Mouse (Mus musculus): ENCODE data around the gene Pcgf2. TPM values are rescaled to one million over a fixed set of nuclear protein-coding genes. Genes with fewer than 3 reads are reported as not detected.
"Not testable (repeated sequence)": the region's sequence is repeated elsewhere in the genome, so short reads cannot be mapped to it uniquely, and the experiment has no call there.

Gene Pcgf2
- polyA plus RNA-seq, 1 experiment from 2014 or later: 18.6 TPM

DNA sequence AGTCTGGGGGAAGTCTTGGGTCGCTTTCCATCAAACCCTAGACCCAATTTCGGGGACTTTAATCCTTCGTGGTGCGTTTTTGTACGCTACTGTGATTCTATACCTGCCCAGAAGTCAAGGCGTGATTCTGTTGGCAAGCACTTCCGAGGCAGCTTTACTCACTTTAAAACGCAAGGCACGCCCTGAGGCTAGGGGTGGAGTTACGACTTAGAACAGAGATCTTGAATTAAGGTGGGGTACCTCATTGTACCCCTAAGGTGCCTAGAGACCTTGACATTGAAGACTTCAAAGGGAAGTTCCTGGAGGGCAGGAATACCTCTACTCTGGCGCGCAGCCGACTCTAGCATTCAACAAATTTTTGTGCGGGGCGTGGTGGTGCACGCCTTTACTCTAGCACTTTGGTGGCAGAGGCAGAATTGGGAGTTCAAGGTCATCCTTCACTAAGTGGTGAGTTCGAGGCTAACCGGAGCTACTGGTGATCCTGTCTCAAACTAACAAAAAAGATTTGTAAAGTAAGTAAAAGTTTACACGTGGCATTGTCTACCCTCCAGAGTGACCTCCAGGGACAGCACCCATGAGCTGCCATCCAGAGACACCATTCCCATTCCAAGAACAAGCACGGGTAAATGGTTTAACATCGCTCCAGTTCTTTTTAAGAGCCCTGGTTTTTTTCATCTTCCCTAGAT is 37.9 kb downstream of the Pcgf2 start:
- Histone ChIP-seq H3K4me1 (peaks cover 67% of the 10 kb centered on the region), H3K9me3 (replicated peaks) (no peaks in the 10 kb centered on the region; the same call in 1 of the 2 replicates), H3K4me3 (peak overlapping the region; percentile 95), H3K27me3 (ENCODE audit: low read depth, poor library complexity, severe bottlenecking) (peaks cover 40% of the 10 kb centered on the region), H3K27ac (replicated peaks) (peak overlapping the region; percentile 95), H3K36me3 (peaks cover 27% of the 10 kb centered on the region)
- DNase-seq (ENCODE audit: low spot score): peak; percentile 43
- under 1% methylated on average over 21 of the region's 21 CpGs for WGBS

DNA sequence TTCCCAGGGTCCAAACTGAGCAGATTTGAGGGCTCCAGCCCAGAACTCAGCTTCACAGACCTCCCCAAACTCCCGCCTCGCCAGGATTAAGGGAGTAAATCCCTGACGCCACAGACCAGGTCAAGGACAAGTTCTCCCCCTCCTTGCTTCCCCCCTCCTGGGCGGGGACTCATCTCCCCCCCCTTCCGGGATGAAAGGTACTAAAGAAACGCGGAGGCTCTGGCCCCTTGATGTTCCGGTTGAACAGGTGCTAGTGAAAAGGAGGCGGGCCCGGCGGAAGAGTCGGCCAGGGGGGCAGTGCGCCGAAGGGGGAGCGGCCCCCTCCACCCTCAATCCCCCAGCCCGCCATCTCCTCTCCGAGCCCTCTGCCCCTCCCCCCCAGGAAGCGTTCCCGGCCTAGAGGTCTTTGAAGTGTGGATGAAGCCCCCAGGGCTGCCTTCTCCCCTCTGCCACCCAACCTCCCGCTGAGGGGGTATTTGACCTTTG is 38.6 kb downstream of the Pcgf2 start:
- Histone ChIP-seq H3K36me3 (peaks cover 20% of the 10 kb centered on the region), H3K27ac (replicated peaks) (peak overlapping the region; percentile 95), H3K4me3 (peak overlapping the region; percentile 95), H3K9me3 (replicated peaks) (no peaks in the 10 kb centered on the region; the same call in 1 of the 2 replicates), H3K27me3 (ENCODE audit: low read depth, poor library complexity, severe bottlenecking) (peaks cover 40% of the 10 kb centered on the region), H3K4me1 (peaks cover 65% of the 10 kb centered on the region)
- peak; percentile 82 for DNase-seq (ENCODE audit: low spot score)
- 0% methylated on average over 20 of the region's 20 CpGs for WGBS

DNA sequence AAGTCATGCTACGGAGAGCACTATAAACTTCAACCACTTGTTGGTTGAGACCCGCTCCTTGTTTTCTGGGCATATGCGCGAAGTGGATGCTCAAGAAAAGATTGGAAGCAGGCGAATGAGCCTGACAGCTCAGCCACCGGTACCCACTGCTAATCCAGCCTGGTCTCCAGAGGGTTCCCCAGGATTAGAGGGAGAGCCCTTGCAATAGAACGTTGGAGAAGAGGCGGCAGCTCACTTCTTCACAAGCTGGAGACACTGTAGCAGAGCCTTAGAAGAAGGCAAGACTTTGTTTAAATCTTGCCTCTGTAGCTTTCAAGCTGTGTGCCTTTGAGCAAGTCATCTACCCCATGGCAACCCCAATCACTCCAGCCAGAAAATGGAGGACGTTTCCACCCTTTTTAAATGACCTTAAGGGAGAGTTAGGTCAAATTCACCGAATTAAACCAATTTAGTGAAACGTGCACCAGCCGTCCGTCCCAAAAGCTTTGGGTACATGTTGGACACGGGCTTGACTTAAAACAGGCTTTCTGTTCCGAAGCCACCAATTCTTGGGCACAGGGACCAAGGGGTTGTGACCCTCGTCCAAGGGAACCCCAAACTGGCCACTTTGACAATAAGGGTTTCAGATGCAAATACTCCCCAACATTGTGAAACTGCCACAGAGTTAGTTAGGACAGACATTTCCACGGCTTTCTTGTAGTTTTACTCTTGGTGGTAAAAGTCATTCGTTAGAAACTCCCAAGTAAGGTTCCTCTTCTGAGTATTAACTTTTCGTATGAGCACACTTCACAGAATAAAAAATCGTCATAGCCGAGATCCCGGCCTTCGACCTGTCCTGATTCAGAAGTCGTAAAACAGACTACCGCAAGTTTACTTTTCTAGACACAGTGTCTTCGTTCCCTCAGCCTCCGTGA is 39.3 kb downstream of the Pcgf2 start:
- Histone ChIP-seq H3K4me1 (peaks cover 68% of the 10 kb centered on the region), H3K4me3 (peak overlapping the region; percentile 95), H3K27ac (replicated peaks) (peak overlapping the region; percentile 95), H3K9me3 (replicated peaks) (no peaks in the 10 kb centered on the region; the same call in 1 of the 2 replicates), H3K36me3 (peaks cover 13% of the 10 kb centered on the region), H3K27me3 (ENCODE audit: low read depth, poor library complexity, severe bottlenecking) (peaks cover 40% of the 10 kb centered on the region)
- DNase-seq (ENCODE audit: low spot score): no peak
- 2% methylated on average over 27 of the region's 27 CpGs for WGBS

DNA sequence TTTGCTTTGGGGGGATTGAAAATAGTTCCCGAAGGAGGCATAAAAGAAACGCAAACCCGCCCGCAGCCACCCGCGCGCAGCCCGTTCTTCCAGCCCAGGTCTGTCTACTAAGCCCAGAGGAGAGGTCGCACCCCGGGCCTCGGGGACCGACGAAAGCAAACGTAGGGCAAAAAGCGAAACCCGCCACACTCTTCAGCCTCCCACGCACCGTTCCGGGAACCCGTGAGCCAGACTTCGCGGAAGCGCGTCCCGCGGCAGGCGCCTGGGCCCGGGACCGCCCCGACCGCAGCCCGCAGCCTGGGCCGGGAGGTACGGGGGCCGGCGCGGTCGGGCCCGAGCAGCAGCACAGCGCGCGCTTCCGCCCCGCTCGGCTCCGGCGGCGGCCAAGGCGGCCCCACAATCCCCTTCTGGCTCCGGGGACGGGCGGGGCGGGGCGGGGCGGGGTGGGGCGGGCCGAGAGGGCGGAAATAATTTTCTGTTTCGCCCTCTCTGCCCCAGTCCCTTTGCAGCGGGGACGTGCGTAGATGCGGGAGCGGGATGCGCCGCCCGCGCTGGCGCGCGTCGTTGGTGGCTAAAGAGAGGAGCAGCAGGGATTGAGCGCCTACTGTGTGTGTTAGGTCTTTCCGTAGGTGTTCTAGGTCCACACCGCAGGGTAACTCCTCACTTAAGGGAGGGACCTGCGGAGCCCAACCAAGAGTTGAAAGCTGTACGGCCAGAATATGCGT is 40.1 kb downstream of the Pcgf2 start:
- peak; percentile 84 for DNase-seq (ENCODE audit: low spot score)
- Histone ChIP-seq H3K27ac (replicated peaks) (peak overlapping the region; percentile 95), H3K27me3 (ENCODE audit: low read depth, poor library complexity, severe bottlenecking) (peaks cover 40% of the 10 kb centered on the region), H3K9me3 (replicated peaks) (no peaks in the 10 kb centered on the region), H3K36me3 (peaks cover 5% of the 10 kb centered on the region), H3K4me3 (peak overlapping the region; percentile 95), H3K4me1 (peaks cover 64% of the 10 kb centered on the region)
- WGBS: under 1% methylated on average over 78 of the region's 78 CpGs

DNA sequence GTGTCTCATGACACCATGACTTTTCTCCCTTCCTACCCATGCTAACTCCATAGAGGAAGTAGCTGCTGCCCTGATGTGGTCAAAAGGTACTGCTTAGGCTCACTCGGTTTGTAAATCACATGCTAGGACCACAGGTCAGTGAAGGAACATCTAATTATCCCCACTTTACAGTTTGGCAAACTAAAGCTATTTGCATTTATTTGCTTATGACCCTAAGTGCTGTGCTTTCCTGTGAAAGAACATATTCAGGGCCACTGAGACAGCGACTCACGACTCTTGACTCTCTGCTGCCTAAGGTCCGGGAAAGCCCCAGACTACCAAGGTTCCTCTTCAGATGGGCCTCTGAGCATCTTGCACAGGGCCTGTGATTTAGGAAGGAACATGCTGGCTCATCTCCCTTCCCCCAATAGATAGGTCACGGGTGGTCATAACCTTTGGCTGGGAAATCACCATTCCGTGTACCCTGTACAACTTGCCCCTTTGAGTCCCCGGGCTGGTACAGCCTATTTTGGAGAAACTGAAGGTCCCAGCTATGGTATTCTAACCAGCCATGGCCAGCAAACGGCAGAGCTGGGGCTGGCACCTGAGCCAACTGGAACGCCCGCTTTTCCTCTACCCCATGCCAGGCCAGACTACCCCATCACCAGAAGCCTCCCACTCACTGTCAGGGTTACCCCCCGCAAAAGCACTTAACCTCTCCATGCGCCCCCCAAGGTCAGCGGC is 40.9 kb downstream of the Pcgf2 start:
- Histone ChIP-seq H3K4me3 (peak overlapping the region; percentile 95), H3K27me3 (ENCODE audit: low read depth, poor library complexity, severe bottlenecking) (peaks cover 40% of the 10 kb centered on the region), H3K36me3 (no peaks in the 10 kb centered on the region), H3K9me3 (replicated peaks) (no peaks in the 10 kb centered on the region), H3K4me1 (peaks cover 57% of the 10 kb centered on the region), H3K27ac (replicated peaks) (peak overlapping the region; percentile 95)
- WGBS: 11% methylated on average over 13 of the region's 13 CpGs
- DNase-seq (ENCODE audit: low spot score): no peak

DNA sequence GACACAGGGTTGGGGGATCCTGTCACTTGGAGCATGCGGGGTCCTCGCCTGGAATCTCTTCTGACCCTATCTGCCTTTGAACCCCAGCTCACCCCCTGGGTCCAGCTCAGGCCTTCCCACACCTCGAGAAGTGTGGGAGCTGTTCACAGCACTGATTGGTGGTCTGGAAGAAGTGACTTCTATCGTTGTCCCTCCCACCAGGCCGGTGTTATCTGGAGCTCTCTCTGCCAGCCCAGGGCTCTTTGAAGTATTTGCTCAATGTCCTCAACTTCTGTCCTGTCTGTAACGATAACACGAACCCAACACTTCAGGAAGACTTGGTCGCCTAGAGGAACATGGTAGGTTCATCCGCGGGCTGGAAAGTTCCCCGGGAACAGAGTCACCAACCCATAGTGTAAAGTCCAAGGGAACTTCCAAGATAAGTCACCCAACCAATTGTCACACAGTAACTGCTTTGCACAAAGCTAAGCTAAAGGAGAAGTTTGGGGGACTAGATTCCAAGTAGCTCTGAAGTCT is 41.5 kb downstream of the Pcgf2 start:
- DNase-seq (ENCODE audit: low spot score): no peak
- peak overlapping the region; percentile 95 for H3K4me3 ChIP-seq

DNA sequence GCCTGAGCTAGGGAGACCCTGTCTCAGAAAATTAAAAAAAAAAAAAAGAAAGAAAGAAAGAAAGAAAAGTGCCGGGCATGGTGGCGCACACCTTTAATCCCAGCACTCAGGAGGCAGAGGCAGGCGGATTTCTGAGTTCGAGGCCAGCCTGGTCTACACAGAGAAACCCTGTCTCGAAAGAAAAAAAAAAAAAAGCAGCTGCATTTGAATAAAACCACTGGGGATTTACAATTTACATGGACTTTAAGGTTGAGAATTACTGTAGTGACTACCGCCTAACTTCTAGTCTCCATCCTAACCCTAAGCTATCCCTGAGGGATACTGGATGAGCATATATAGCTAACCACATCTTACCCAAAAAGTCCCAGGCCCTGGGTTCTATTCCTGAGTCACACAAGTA is 42.3 kb downstream of the Pcgf2 start:
- H3K4me1 ChIP-seq: peaks cover 47% of the 10 kb centered on the region
- not testable (repeated sequence) for H3K36me3 ChIP-seq; DNase-seq (ENCODE audit: low spot score); H3K9me3 ChIP-seq (replicated peaks); H3K4me3 ChIP-seq; H3K27ac ChIP-seq (replicated peaks)
- WGBS: 87% methylated on average over 6 of the region's 6 CpGs
- peaks cover 40% of the 10 kb centered on the region for H3K27me3 ChIP-seq (ENCODE audit: low read depth, poor library complexity, severe bottlenecking)

More for the DNA sequence above, 41.5 kb downstream of the Pcgf2 start:
- Histone ChIP-seq H3K36me3 (no peaks in the 10 kb centered on the region), H3K9me3 (replicated peaks) (no peaks in the 10 kb centered on the region), H3K27me3 (ENCODE audit: low read depth, poor library complexity, severe bottlenecking) (peaks cover 40% of the 10 kb centered on the region), H3K4me1 (peaks cover 50% of the 10 kb centered on the region), H3K27ac (replicated peaks) (no peak overlapping the region)
- 68% methylated on average over 11 of the region's 11 CpGs for WGBS

DNA sequence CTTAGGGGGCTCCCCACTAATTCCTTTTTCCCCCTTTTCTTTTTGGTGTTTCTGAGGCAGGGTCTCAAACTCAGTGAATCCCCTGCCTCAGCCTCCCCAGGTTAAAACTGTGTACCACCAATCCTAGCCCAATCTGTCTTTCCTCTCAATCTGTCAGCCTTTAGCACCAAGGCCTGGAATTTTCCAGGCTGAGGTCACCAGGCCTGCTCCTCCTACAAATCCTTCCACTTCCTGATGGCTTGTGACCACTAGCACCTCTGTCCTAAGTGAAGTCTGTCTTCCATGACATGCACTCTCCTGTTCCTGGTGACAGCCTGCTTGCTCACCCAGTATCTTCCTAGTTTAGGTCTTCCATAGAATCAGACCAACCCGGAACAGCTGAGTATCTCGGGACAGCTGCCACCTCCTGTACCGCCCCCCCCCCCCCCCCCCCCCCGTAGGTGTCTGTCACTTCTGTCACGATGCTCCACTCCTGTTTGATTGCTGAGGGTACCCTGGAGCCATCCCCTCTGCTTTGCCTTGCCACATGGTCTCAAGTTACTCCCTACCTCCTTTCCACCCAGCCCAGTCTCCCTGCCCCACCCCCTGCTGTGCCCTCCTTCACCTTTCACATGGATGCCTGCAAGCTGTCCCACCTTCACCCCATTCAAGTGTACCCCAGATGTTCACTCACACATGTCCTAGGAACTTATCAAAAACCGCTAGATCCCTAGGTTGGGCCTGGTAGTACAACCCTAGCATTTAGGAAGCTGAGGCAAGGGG is 42.9 kb downstream of the Pcgf2 start:
- Histone ChIP-seq H3K27ac (replicated peaks) (no peak overlapping the region), H3K9me3 (replicated peaks) (no peaks in the 10 kb centered on the region; the same call in 1 of the 2 replicates), H3K4me1 (peaks cover 42% of the 10 kb centered on the region), H3K27me3 (ENCODE audit: low read depth, poor library complexity, severe bottlenecking) (peaks cover 37% of the 10 kb centered on the region), H3K36me3 (no peaks in the 10 kb centered on the region), H3K4me3 (no peak overlapping the region)
- no peak for DNase-seq (ENCODE audit: low spot score)
- WGBS: 59% methylated on average over 5 of the region's 6 CpGs

DNA sequence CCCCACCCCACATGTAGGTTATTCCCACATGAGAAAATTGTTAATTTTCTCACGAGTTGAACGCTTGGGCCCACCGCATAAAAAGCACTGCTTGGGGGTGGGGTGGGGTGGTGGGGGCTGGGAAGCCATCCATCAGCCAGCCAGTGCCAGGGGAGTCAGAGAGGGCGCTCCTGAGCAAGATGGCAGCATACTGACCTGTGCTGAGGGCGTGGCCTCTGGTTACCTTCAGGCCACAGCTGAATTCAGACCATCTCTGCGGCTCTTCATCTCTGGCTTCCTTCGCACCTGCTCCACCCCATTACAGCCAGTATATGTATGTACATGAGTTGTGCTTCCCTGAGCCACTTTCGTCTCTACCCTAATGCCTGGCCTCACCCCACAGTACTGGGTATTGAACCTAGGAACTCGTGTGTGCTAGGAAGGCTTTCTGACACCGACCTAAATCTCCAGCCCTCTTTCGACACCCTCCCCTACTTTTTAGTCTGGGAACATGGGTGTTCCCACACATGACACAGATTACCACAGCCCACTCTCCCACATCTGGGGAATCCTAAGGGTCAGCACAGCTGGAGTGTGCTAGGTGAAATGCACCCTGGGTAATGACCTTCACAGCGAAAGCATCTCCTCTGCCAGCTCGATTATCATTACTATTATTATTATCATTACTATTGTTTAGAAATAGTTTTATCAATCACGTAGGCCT is 43.9 kb downstream of the Pcgf2 start:
- no peak overlapping the region for H3K27ac ChIP-seq (replicated peaks)
- H3K27me3 ChIP-seq (ENCODE audit: low read depth, poor library complexity, severe bottlenecking): peaks cover 28% of the 10 kb centered on the region
- no peak for DNase-seq (ENCODE audit: low spot score)
- WGBS: 77% methylated on average over 14 of the region's 14 CpGs
- H3K9me3 ChIP-seq (replicated peaks): no peaks in the 10 kb centered on the region; the same call in 1 of the 2 replicates
- peaks cover 33% of the 10 kb centered on the region for H3K4me1 ChIP-seq
- no peak overlapping the region for H3K4me3 ChIP-seq
- no peaks in the 10 kb centered on the region for H3K36me3 ChIP-seq

DNA sequence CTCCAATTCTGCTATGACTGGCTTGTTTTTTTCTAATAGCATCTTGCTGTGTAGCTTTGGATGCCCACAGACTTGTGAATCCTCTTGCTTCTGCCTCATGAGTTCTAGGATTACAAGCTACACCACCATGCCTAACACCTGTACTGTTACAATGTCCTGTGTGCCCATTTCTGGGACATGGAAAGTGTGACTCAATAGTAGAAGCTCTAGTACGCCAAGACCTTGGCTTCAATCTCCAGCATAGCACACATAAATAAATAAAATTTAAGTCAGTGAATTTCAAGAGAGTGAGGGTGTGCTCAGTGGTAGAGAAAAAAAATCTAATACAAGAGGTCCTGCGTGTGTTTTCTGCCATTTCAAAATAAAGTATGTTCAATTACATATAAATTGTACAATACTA is 46.1 kb downstream of the Pcgf2 start:
- Histone ChIP-seq H3K27ac (replicated peaks) (no peak overlapping the region), H3K27me3 (ENCODE audit: low read depth, poor library complexity, severe bottlenecking) (peaks cover 12% of the 10 kb centered on the region), H3K4me3 (no peak overlapping the region), H3K9me3 (replicated peaks) (no peaks in the 10 kb centered on the region; the same call in 1 of the 2 replicates), H3K36me3 (no peaks in the 10 kb centered on the region), H3K4me1 (peaks cover 16% of the 10 kb centered on the region)
- WGBS: 91% methylated on average over 2 of the region's 2 CpGs
- DNase-seq (ENCODE audit: low spot score): no peak

DNA sequence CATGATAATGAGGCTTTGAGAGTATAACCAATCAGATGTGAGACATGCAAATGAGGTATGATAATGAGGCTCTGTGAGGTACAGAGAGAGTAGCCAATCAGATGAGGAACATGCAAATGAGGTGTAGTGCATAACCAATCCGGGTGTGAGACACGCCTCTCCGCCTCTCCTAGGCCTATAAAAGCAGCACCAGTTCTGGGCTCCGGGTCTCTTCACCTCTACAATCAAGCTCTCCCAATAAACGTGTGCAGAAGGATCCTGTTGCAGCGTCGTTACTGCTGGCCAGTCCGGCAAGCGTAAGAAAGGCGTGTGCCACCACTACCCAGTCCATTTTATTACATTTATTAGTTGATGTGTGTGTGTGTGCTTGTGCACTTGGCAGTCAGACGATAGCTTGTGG is 46.9 kb downstream of the Pcgf2 start:
- H3K4me1 ChIP-seq; H3K27ac ChIP-seq (replicated peaks); H3K36me3 ChIP-seq; H3K27me3 ChIP-seq (ENCODE audit: low read depth, poor library complexity, severe bottlenecking); DNase-seq (ENCODE audit: low spot score); H3K9me3 ChIP-seq (replicated peaks); H3K4me3 ChIP-seq: not testable (repeated sequence)
- WGBS: 93% methylated on average over 11 of the region's 11 CpGs
